ENCODE assay signal across 18 mouse cellular contexts in genomic region chr17:34217986-34218385, GRCm38 (mm10). TPM values are rescaled to one million over a fixed set of nuclear protein-coding genes. Genes with fewer than 3 reads are reported as not detected.
DNase-seq lines count a peak whose midpoint lies in the region.
"Had no signal": no experiment of that assay in that cellular context is flagged by ENCODE, and none has a peak within 500 bp of the region (broad histone marks: within the 10 kb centered on the region; RNA-seq: fewer than 3 reads in every experiment).

No protein-coding gene starts in this region.

- 88% methylated on average over 5 of the region's 5 CpGs for WGBS in heart, embryonic 10.5 days

- no peaks in the 10 kb centered on the region for H3K36me3 ChIP-seq in heart, embryonic 10.5 days
- H3K36me3 ChIP-seq: embryonic facial prominence, embryonic 12.5 days; forebrain, embryonic 15.5 days; heart, embryonic 15.5 days; hindbrain, embryonic 13.5 days; intestine, embryonic 15.5 days had no signal

- no peaks in the 10 kb centered on the region for H3K4me1 ChIP-seq in heart, embryonic 10.5 days
- H3K4me1 ChIP-seq: embryonic facial prominence, embryonic 12.5 days; forebrain, embryonic 15.5 days; heart, embryonic 15.5 days; hindbrain, embryonic 13.5 days; intestine, embryonic 15.5 days had no signal

- peak; percentile 71 for DNase-seq in heart, adult 11 months
- no peak for DNase-seq in heart, embryonic 10.5 days (ENCODE audit: low spot score)
- DNase-seq in spleen, postnatal 4 days (ENCODE audit: low spot score in 2 of 2) = peak; percentile 4 to 44
- no peak for DNase-seq in spleen, postnatal 14 days (ENCODE audit: low spot score in 2 of 2)
- peak; percentile 17 for DNase-seq in thymus, postnatal 4 days
- DNase-seq in thymus, postnatal 0 days (ENCODE audit: low spot score) = no peak
- no peak for DNase-seq in cerebellum, postnatal 25 days
- DNase-seq: cerebellum, adult 11 months; cerebellum, adult 8-10 months had no signal

- H3K4me3 ChIP-seq in heart, embryonic 10.5 days = no peak overlapping the region
- H3K4me3 ChIP-seq: embryonic facial prominence, embryonic 12.5 days; forebrain, embryonic 15.5 days; heart, embryonic 15.5 days; hindbrain, embryonic 13.5 days; intestine, embryonic 15.5 days had no signal

- H3K9me3 ChIP-seq in heart, embryonic 10.5 days = peaks cover 4% of the 10 kb centered on the region; the same call in 1 of the 2 replicates
- H3K9me3 ChIP-seq: forebrain, embryonic 15.5 days; hindbrain, embryonic 13.5 days; intestine, embryonic 15.5 days had no signal

- no peak overlapping the region for H3K27ac ChIP-seq in heart, embryonic 10.5 days
- H3K27ac ChIP-seq: embryonic facial prominence, embryonic 12.5 days; forebrain, embryonic 15.5 days; heart, embryonic 15.5 days; hindbrain, embryonic 13.5 days; hindbrain, postnatal 0 days; intestine, embryonic 15.5 days had no signal

- H3K27me3 ChIP-seq in heart, embryonic 10.5 days (ENCODE audit: insufficient read depth, poor library complexity, severe bottlenecking) = peaks cover 30% of the 10 kb centered on the region

RNA-seq across cellular contexts. Expression of gene Tap2, which starts 14.7 kb away (rescaled TPM):
- polyA plus RNA-seq in heart, embryonic 10.5 days (2016; fragmentation: Nextera tagmentation; extraction: Ambion mirVana) = 0.48 and 0.51 TPM in 2 replicates
- 140 and 153 TPM in 2 replicates for polyA plus RNA-seq in thymus, postnatal 0 days (2015; fragmentation: Nextera tagmentation; extraction: Ambion mirVana)

RNA-seq across cellular contexts. Expression of gene Psmb8, which starts 20.5 kb away (rescaled TPM):
- 0.86 and 0.87 TPM in 2 replicates for polyA plus RNA-seq in heart, embryonic 10.5 days (2016; fragmentation: Nextera tagmentation; extraction: Ambion mirVana)
- 875 and 899 TPM in 2 replicates for polyA plus RNA-seq in thymus, postnatal 0 days (2015; fragmentation: Nextera tagmentation; extraction: Ambion mirVana)

RNA-seq across cellular contexts. Expression of gene H2-Ob, which starts 20.7 kb away (rescaled TPM):
- not detected in 2 replicates for polyA plus RNA-seq in heart, embryonic 10.5 days (2016; fragmentation: Nextera tagmentation; extraction: Ambion mirVana)
- polyA plus RNA-seq in thymus, postnatal 0 days (2015; fragmentation: Nextera tagmentation; extraction: Ambion mirVana) = 2.6 and 2.8 TPM in 2 replicates
- polyA plus RNA-seq: embryonic facial prominence, embryonic 12.5 days; forebrain, embryonic 11.5 days; forebrain, embryonic 15.5 days; G1E; heart, embryonic 11.5 days had no signal

RNA-seq across cellular contexts. Expression of gene Psmb9, which starts 30.4 kb away (rescaled TPM):
- polyA plus RNA-seq in heart, embryonic 10.5 days (2016; fragmentation: Nextera tagmentation; extraction: Ambion mirVana) = 0.41 and 0.60 TPM in 2 replicates
- polyA plus RNA-seq in thymus, postnatal 0 days (2015; fragmentation: Nextera tagmentation; extraction: Ambion mirVana) = 251 and 261 TPM in 2 replicates

RNA-seq across cellular contexts. Expression of gene Tap1, which starts 30.6 kb away (rescaled TPM):
- polyA plus RNA-seq in heart, embryonic 10.5 days (2016; fragmentation: Nextera tagmentation; extraction: Ambion mirVana) = 0.84 and 1.2 TPM in 2 replicates
- 81.6 and 87.3 TPM in 2 replicates for polyA plus RNA-seq in thymus, postnatal 0 days (2015; fragmentation: Nextera tagmentation; extraction: Ambion mirVana)

Comparison
In these comparisons a context has a peak if more than half of its experiments do, and no peak if none do; other contexts are left out.
1. DNase-seq: peak in heart, adult 11 months (single experiment), spleen, postnatal 4 days (2 of 2) and thymus, postnatal 4 days (single experiment); none in heart, embryonic 10.5 days (single experiment), spleen, postnatal 14 days (0 of 2), thymus, postnatal 0 days (single experiment) and cerebellum, postnatal 25 days (0 of 2).
2. RNA of gene Tap2, which starts 14.7 kb away (polyA plus RNA-seq): 140 to 153 TPM in thymus, postnatal 0 days; 0.48 to 0.51 TPM in heart, embryonic 10.5 days; every median in the first group is over 10 times any median in the second.
3. RNA of gene Psmb8, which starts 20.5 kb away (polyA plus RNA-seq): 875 to 899 TPM in thymus, postnatal 0 days; 0.86 to 0.87 TPM in heart, embryonic 10.5 days; every median in the first group is over 100 times any median in the second.